Mouse (Mus musculus) frontal cortex, postnatal 36 days (tissue): ENCODE data around the gene Gm12184.
A peak's percentile ranks its signal among the peaks of the same experiment; 100 is the strongest.
"Not testable (repeated sequence)": the region's sequence is repeated elsewhere in the genome, so short reads cannot be mapped to it uniquely, and the experiment has no call there.

ENCODE experiments used
- DNase-seq, 2 experiments: peaks; one replicate each; pipeline ENCODE4 v3.0.0; 2022; ENCODE audit warnings: low spot score in 2 of 2

The Gm12184 gene

DNA sequence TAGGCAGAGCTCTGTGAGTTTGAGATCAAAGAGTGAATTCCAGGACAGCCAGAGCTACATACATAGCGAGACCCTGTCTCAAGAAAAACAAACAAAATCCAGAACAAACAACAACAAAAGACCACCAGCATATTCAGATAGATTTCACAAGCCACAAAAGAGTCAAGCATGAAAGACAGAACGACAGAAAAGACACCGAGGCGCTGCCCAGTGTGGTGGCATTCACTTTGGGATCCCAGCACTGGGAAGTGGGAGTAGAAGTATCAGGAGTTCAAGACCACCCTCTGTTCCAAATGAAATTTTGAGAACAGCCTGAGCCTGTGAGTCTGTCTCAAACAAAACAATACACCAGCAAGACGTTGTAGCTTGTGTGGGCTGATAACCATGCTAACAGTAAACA, 20.4 kb upstream of the Gm12184 start:
- no peak for DNase-seq

DNA sequence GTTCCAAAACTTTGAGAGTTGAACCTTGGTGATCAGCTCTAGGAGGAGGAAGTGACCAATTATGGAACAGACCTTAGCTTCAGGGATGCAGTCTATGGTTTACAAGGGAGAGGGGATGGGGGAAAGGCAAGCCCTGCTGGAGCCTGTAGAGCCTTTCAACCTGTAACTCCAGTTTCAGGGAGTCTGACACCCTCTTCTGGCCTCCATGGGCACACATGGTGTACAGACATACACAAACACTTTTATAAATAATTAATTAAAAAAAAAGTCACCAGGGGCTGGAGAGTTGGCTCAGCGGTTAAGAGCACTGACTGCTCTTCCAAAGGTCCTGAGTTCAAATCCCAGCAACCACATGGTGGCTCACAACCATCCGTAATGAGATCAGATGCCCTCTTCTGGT, 19.9 kb upstream of the Gm12184 start:
- DNase-seq: not testable (repeated sequence)

DNA sequence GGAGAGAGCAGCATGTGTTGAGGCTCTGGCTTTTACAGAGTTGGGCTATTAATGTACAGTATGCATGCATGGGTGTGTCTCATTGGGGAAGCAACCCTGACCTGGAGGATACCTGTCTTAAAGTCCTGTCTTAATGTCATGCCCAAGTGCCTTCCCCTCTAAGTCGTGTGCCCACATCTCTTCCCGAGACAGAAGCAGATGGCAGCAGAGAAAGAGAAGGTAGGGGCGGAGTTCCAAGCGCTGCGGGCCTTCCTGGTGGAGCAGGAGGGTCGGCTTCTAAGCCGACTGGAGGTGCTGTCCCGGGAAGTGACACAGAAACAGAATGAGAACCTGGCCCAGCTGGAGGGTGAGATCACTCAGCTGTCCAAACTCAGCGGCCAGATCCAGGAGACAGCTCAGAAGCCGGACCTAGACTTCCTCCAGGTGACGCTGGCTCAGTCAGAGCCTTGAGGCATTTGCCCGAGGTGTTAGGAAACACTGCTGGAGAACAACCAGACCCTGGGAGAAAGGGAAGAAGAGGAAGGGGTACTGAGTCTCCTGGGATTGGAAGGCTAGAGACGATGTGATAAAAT, 18.9 kb upstream of the Gm12184 start:
- no peak for DNase-seq

DNA sequence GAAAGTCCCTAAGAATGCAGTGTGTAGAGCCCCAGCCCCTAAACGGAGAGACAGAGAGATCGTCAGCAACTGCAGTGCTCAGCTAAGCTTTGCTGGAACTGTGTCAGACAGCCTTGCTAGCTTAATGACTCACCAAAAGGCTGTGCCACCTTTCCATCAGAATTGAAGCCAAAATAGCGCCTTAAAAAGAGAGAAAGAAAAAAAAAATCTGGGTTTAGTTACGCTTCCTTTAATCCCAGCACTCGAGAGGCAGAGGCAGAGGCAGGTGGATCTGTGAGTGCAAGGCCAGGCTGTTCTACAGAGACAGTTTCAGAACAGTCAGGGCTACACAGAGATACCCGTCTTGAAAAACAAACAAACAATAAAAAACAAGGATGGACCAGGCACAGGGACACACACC, 17.9 kb upstream of the Gm12184 start:
- no peak for DNase-seq

DNA sequence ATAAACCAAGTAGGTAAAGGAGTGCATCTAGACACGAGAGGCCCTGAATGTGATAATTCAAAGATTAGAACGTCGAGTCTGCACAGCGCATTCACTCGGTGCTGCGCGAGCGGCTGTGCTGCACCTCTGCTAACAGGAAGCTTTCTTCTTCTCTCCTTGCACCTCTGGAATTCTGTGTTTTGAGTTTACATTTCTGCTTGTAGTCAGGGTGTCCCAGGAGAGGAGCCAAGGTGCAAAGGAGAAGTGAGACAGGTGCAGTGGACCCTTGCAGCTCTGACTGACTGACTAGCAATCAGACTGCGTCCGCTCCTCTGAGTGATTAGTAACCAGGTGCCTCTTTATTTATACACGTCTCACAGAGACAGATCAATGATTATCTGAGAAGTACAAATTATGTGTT, 16.7 kb upstream of the Gm12184 start:
- no peak for DNase-seq

DNA sequence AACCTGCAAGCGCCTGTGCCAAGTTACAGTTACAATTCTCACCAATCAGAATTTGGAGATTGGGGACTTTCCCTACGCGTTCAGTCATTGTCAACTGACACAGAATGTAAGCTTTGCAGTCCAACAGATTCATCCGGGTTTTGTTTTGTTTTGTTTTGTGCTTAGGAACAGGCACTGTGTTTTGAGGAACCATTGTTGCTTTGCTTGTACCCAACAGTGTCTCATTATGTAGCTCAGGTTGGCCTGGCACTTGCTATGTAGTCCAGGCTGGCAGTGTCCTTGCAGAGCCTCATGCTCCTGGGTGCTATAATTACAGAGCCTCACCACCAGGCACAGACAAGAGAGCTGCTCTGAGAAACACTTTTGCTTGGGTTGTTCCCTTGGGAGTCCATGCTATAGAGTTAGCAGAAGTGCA, 15.9 kb upstream of the Gm12184 start:
- DNase-seq: no peak

DNA sequence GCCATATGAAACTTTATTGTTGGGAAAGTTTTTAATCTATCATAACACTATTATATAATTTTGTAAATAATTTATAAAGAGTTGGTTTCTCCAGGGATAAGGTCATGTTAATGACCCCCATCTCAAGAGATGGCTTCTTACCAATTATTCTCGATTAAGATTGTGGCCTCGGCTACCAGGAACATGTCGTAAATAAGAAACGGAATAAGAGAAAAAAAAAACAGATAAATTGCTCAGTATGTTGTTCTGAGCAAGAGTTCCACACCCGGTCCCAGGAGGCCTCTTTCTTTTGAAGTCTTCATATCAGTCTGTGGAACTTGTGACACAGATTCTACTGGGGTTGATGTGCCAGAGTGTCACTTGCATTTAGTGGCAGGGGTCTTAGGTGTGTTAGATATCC, 14.8 kb upstream of the Gm12184 start:
- no peak for DNase-seq

DNA sequence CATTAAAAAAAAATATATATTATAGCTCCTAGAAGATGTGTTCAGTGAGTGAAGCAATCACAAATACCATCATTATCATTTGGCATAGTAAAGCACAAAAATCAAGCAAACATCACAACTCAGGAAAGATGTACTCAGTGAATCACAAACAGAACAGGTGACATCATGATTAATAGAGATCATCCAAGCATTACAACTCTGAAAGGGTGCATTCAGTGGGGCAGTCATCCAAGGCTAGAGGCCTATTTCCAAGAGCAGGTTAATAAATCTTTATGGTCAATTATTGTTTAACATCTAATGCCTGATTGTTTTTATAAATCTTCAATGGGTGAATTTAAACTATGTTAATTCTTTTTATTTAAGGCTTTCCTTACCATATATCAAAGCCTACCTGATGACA, 14.3 kb upstream of the Gm12184 start:
- DNase-seq: no peak

DNA sequence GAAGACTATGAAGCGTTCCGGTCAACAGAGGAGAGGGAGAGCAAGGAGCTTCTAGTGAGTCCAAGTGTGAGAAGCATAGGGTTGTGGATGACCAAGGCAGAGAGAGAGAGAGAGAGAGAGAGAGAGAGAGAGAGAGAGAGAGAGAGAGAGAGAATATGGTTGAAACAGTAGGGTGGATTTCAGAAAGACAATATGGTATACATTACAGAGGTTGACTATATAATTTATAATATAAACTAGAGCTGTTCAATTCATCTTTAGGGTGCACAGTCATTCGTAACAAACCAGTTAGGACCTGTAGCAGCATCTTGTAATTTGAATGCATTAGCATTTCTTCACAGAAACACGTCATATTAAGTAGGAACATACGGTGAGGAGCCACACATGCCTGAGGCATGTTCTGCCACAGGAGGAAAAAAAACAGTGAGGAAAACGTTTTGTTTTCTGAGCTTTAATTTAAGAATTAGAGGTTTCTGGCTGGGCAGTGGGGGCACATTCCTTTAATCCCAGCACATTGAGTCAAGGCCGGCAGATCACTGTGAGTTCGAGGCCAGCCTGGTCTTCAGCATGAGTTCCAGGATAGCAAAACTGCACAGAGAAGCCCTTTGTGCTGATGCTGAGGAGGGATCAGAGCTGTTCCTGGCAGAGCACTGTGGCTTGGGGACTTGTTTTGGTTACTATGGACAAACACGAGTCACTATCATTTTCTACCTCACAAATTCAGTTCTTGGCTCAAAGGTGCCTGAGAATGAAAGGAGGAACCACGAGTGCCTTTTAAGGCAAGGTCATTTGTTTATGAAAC, 12.6 kb upstream of the Gm12184 start:
- DNase-seq: no peak

DNA sequence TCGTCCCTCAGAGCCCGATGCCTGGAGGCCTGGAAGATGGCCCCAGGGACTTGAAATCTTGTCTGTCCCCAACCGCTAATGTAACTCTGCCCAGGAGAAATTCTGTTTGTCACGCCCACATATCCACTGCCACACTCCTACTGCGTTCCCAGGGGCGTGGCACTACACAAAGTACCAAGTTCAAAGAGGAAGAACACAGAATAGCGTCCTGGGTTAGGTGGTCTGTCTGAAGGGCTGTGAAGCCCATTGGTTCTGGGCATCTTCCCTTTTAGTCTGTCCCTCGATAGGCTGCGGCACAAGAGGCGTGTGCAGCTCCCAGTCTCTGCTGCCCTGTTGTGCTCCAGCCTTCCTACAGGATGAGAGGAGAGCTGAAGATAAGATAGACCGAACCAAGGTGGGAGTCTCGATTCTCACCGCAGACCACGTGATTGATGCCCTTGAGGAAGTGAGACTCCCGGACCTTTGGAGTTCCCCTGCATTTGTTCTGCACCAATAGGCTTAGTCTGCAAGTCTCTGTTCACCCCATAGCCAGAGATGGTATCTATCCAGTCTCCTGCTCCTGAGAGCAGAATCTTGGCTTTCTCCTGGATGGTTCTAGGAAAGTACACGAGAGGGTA, 11.8 kb upstream of the Gm12184 start:
- peak in 1 of 2 experiments; percentile 31 for DNase-seq

DNA sequence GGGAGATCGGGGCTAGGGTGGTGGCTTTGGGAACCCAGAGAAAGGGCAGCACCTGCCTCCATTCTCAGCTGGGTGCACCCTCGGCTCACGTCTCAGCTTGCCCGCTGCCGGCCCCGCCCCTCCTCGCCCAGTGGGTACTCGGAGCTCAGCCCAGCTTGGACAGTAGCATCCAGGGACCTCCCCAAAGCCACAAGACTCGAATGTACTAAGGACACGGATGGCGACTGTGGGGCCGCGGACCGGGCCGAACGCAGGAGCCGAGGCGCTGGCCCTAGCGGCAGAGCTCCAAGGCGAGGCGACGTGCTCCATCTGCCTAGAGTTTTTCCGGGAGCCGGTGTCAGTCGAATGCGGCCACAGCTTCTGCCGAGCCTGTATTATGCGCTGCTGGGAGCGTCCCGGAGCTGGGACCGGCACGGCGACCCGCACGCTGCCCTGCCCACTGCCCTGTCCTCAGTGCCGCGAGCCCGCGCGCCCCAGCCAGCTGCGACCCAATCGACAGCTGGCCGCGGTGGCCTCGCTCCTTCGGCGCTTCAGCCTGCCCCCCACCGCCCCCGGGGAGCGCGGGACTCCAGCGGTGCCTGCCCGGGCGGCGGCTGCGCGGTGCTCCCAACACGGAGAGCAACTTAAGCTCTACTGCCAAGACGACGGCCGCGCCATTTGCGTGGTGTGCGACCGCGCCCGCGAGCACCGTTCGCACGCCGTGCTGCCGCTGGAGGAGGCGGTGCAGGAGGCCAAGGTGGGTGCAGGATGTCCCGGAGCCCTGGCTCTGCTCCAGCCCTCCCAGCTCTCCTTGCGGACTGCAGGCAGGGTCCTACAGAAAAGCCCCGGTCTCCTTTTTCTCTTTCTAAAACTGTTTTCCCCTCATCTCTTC, 11.1 kb upstream of the Gm12184 start:
- DNase-seq: peak; percentile 55 to 56

DNA sequence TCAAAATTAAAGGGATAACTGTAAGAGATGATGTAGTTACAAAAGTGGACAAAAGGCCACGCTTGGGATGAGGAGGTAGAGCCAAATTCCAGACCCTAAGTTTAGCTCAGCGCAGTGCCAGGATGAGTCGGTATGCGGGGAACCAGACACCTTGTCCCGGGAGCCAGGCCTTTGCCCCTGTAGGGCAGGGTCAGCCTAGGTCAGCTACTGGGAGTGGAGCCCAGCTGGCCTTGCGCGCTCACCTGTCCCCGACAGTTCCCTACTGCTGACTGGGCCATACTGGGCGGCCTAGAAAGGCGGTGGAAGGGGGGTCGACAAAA, 10.5 kb upstream of the Gm12184 start:
- no peak for DNase-seq

DNA sequence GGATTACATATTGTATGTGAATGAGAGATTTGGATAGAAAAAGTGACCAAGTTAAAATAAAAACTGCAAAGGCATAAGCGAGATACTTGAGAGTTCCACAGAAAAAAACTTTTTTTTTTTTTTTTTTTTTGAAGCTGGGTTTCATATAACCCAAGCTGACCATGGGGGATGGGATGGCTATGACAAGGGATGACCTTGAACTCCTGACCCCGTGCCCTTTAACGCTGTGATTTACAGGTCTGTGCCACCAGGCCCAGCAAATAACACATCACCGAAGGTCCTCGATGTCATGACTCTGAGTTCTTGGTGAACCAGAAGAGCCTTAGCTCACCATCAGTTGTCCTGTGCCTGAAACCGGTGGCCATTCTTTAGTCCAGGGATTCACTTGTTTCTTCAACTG, 9.5 kb upstream of the Gm12184 start:
- DNase-seq: no peak

DNA sequence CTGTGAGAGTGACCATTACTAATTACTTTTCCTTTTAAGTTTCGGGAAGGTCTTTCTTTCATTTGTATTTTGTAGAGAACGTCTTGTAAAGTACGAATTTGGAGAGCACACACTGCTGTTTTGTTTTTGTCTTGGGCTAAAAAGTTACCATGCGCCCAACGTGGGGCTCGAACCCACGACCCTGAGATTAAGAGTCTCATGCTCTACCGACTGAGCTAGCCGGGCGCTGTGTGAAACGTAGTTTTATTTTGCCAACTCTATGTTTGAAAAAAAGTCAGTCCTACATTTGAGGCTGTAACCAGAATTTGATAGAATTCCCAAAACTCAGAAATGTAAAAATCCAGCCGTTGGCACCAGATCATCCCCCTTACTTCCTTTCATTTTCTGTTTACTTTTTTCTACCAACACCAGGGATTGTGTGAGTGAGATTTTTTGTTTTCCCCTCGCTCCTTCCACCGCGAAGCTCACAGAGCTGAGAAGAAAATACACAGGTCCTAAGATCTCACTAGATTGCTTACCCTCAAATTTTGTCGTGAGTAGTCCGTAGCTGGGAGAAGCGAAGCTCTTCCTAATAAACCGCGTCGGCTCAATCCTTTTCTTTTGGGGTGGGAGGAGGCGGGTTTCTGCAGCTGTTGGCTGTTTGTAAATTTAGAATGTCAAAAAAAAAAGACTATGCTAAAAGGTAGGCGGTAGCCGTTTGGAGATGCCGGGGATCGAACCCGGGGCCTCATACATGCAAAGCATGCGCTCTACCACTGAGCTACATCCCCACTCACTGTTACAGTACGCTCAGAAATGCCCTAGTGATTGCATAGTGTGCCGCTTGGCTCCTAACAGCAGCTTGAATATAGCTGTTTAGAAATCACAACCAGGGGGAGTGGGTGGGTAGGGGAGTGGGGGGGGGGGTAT, 7.5 kb upstream of the Gm12184 start:
- peak; percentile 95 to 96 for DNase-seq

DNA sequence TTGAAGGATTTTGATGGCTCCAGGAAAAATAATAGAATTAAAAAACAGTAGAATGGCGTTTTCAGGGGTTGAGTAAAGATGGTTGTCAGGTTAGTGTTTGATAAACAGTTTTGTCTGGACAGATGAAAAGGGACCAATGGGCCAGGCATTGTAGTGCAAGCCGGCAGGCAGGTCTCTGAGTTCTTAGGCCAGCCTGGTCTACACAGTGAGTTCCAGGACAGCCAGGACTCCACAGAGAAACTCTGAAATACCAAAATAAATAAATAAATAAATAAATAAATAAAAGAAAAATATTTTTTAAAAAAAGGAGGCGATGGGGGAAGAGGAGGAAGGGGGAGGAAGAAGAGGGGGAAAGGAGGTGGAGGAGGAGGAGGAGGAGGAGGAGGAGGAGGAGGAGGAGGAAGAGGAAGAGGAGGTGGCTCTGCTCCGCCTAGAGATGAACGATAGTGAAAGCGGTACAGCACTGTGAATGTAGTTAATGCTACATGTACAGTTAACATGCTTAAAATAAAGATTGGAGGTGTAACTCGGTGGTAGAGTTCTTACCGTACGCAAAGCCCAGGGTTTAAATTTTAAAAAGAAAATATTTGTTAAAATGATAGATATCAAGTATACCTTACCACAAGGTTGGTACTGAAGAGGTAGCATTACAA, 6.7 kb upstream of the Gm12184 start:
- DNase-seq: no peak

DNA sequence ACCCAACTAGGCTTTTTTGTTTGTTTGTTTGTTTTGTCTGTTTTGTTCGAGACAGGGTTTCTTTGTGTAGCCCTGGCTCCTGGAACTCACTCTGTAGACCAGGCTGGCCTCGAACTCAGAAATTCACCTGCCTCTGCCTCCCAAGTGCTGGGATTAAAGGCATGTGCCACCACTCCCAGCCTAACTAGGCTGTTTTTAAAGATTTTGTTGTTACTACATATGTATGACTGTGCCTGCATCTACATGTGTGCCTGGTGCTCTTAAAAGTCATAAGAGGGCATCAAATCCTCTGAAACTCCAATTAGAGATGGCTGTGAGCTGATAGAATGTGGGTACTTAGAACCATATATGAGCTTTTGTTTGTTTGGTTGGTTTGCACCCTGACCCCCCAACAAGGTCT, 4.8 kb upstream of the Gm12184 start:
- DNase-seq: no peak

DNA sequence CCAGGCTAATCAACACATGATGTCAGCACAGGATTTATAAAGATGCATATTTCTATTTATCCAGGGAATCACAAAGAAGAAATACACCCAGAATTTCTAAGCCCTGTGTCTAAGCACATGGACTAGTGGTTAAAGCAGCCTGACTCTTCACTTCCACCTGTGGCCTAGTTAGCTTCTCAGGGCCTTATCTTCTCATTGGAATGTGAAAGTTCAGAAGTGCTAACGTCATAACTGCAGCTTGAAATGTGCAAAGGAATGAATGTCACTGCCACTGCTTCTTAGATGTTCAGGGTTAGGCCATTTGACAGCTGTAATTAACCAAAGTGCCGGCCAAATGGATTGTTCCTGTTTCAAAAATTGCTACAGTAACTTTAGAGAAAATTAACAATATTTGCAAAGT, 3.8 kb upstream of the Gm12184 start:
- no peak for DNase-seq

DNA sequence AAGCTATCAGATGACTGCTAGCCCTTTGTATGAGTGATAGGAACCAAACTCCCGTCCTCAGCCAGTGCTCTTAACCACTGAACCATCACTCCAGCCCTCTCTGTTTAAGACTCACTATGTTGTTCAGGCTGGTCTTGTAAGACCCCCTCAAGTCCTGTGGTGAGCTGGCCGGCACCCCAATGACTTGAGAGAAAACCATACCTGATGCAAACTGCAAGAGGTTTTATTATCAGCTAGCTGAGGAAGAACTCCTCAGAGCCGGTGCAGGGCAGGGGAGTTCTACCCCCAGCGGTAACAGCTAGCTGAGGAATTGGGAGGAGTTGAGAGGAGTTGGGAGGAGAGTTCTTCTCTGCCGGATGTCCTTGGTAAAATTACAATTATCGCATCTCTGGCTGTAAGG, 1.5 kb upstream of the Gm12184 start:
- no peak for DNase-seq

DNA sequence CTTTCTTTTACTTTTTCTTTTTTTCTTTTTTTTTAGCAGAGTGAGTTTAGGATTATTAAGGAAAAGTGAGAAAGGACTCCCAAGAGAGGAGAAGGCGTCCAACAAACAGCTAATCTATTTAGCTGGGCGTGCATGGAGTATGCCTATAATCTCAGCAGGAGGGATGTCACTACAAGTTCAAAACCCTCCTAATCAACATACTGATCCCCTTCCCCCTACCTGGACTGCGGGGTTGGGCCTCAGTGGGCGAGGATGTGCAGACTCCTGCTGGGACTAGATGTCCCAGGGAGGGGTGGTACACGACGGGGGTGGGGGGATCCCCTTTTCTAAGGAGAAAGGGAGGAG, 269 bp upstream of the Gm12184 start:
- no peak for DNase-seq

DNA sequence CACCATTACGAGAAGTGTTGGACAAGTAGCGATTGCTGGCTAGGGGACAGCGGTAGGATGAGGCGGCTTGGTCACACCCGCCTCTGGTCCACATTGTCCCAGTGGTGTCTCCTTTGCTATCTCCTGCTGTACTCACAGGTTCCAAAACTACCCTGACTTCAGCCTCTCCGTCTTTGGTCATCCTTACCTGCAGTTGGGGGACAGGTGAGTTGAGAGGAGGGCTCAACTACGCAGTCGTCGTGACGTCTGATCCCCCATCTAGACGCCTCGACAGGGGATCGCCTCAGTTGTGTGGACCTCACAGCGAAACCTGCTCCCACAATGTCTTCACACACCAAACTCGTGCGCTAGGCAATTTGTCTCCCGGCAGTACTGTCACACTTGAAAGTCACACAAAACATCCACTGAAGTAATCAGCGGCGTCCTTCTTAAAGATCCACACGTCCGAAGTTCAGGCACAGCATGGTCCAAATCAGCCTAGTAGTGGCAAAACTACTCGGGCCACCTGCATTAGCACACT, 2.1 kb downstream of the Gm12184 start:
- DNase-seq: no peak

DNA sequence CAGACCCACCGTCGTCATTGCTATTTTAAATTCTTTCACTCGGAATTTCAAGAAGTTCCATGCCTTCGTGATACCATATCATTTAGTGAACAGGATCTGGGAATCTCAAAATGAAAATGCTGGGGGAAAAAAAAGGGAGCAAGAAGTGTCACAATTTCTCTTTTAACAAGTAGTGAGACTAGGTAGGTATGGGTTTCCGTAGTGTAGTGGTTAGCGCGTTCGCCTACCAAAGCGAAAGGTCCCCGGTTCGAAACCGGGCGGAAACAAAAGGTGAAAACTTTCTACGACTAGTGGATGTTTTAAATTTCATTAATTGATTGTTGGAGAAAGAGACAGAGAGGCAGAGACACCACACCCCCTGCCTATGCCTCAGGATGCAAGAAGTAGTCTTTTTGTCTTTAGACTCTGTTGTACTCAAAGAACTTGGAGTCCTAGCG, 2.9 kb downstream of the Gm12184 start:
- peak in 1 of 2 experiments; percentile 63 for DNase-seq
